Mouse (Mus musculus) CH12.LX (cell line): ENCODE data around the gene S1pr1. TPM values are rescaled to one million over a fixed set of nuclear protein-coding genes. Genes with fewer than 3 reads are reported as not detected.

Experiments
- DNase-seq: peaks from one replicate; pipeline ENCODE4 v3.0.0-alpha.2; 2013; ENCODE audit errors: extremely low read depth
- H3K27ac ChIP-seq: 2 replicates; pipeline ENCODE4 v1.5.1; 2012; ENCODE audit warnings: low read depth, mild to moderate bottlenecking, control low read depth, moderate library complexity; ENCODE audit not compliant: insufficient read depth
- H3K27me3 ChIP-seq: replicated peaks from 2 replicates; pipeline ENCODE3; 2012; ENCODE audit warnings: inconsistent platforms
- H3K36me3 ChIP-seq, 2 experiments: replicated peaks in 1 of 2; 2 replicates each; pipeline versions ENCODE3 to v1.6.1; 2012; ENCODE audit warnings: inconsistent platforms in 1 of 2, low read length in 1 of 2, mild to moderate bottlenecking in 1 of 2, mixed read lengths in 1 of 2, moderate library complexity in 1 of 2; ENCODE audit not compliant: control insufficient read depth in 1 of 2, insufficient read depth in 1 of 2
- H3K4me1 ChIP-seq, 2 experiments: 2 replicates each; pipeline ENCODE4 v1.6.1; 2012; ENCODE audit warnings: inconsistent platforms in 1 of 2, moderate library complexity in 1 of 2; ENCODE audit not compliant: insufficient read depth in 2 of 2, control insufficient read depth in 1 of 2
- H3K4me2 ChIP-seq: 2 replicates; pipeline ENCODE4 v1.6.1; 2012; ENCODE audit warnings: low read depth, mild to moderate bottlenecking, control low read depth; ENCODE audit not compliant: poor library complexity, insufficient read depth, severe bottlenecking
- H3K4me3 ChIP-seq, 3 experiments: fragments of 150-350 bp in 1 of 3; sonication (generic) in 1 of 3; replicated peaks in 1 of 3; 2 replicates each; pipeline versions ENCODE3 to v1.5.1; 2011 to 2012; ENCODE audit warnings: low read depth in 2 of 3, low read length in 2 of 3, mild to moderate bottlenecking in 2 of 3, moderate library complexity in 2 of 3, control low read depth in 1 of 3, improper control_type of control experiment in 1 of 3, inconsistent platforms in 1 of 3, mixed read lengths in 1 of 3; ENCODE audit not compliant: poor library complexity in 1 of 3
- H3K79me2 ChIP-seq: replicated peaks from 2 replicates; pipeline ENCODE4 v1.6.1; 2012; ENCODE audit warnings: mild to moderate bottlenecking, moderate library complexity; ENCODE audit not compliant: control insufficient read depth, poor library complexity, insufficient read depth, severe bottlenecking; ENCODE audit errors: extremely low read depth
- H3K9ac ChIP-seq: 2 replicates; pipeline ENCODE4 v1.6.1; 2012; ENCODE audit warnings: low read depth, mild to moderate bottlenecking, control low read depth, moderate library complexity; ENCODE audit not compliant: insufficient read depth
- H3K9me3 ChIP-seq: replicated peaks from 2 replicates; pipeline ENCODE3; 2012; ENCODE audit warnings: low read length, inconsistent platforms, mixed read lengths
- BHLHE40 ChIP-seq: IDR thresholded peaks from 2 replicates; pipeline ENCODE4 v1.6.1; 2011; ENCODE audit warnings: mild to moderate bottlenecking, low read depth, low read length, improper control_type of control experiment
- CTCF ChIP-seq, 2 experiments: IDR thresholded peaks in 1 of 2; conservative IDR thresholded peaks in 1 of 2; 2 replicates each; pipeline ENCODE4 v1.5.1; 2011 to 2012; ENCODE audit warnings: low read depth in 2 of 2, low read length in 2 of 2, improper control_type of control experiment in 1 of 2, inconsistent platforms in 1 of 2, mild to moderate bottlenecking in 1 of 2, moderate library complexity in 1 of 2
- E2F4 ChIP-seq: IDR thresholded peaks from 2 replicates; pipeline ENCODE4 v1.6.1; 2011; ENCODE audit warnings: low read depth, low read length, improper control_type of control experiment; ENCODE audit not compliant: insufficient replicate concordance
- ELF1 ChIP-seq: IDR thresholded peaks from 2 replicates; pipeline ENCODE4 v1.6.1; 2014; ENCODE audit warnings: low read depth, mild to moderate bottlenecking, inconsistent platforms, low read length, improper control_type of control experiment
- ETS1 ChIP-seq: conservative IDR thresholded peaks from 2 replicates; pipeline ENCODE4 v1.6.1; 2012; ENCODE audit warnings: low read depth, mild to moderate bottlenecking, inconsistent platforms, low read length, improper control_type of control experiment, moderate library complexity
- JUN ChIP-seq: IDR thresholded peaks from 2 replicates; pipeline ENCODE4 v1.6.1; 2011; ENCODE audit warnings: low read depth, mild to moderate bottlenecking, low read length, improper control_type of control experiment, moderate library complexity; ENCODE audit not compliant: insufficient read depth
- JUND ChIP-seq: conservative IDR thresholded peaks from 2 replicates; pipeline ENCODE4 v1.6.1; 2011; ENCODE audit warnings: low read depth, low read length, improper control_type of control experiment
- MAFK ChIP-seq: IDR thresholded peaks from 2 replicates; pipeline ENCODE4 v1.6.1; 2011; ENCODE audit warnings: low read length, improper control_type of control experiment; ENCODE audit not compliant: insufficient replicate concordance
- MAX ChIP-seq: IDR thresholded peaks from 2 replicates; pipeline ENCODE4 v1.6.1; 2011; ENCODE audit warnings: low read length, improper control_type of control experiment
- MAZ ChIP-seq: IDR thresholded peaks from 2 replicates; pipeline ENCODE4 v1.6.1; 2012; ENCODE audit warnings: low read depth, mild to moderate bottlenecking, inconsistent platforms, low read length, improper control_type of control experiment, moderate library complexity
- MYC ChIP-seq: IDR thresholded peaks from 2 replicates; pipeline ENCODE4 v1.6.1; 2011; ENCODE audit warnings: low read depth, mild to moderate bottlenecking, improper control_type of control experiment, low read length
- NELFE ChIP-seq: IDR thresholded peaks from 2 replicates; pipeline ENCODE4 v1.6.1; 2011; ENCODE audit warnings: low read depth, low read length, improper control_type of control experiment
- POLR2A ChIP-seq: IDR thresholded peaks from 2 replicates; pipeline ENCODE4 v1.6.1; 2011; ENCODE audit warnings: low read depth, mild to moderate bottlenecking, improper control_type of control experiment, low read length
- RAD21 ChIP-seq: IDR thresholded peaks from 2 replicates; pipeline ENCODE4 v1.6.1; 2011; ENCODE audit warnings: low read depth, mild to moderate bottlenecking, low read length, improper control_type of control experiment, moderate library complexity
- SMC3 ChIP-seq: IDR thresholded peaks from 2 replicates; pipeline ENCODE4 v1.6.1; 2011; ENCODE audit warnings: low read depth, low read length, improper control_type of control experiment
- TCF12 ChIP-seq: IDR thresholded peaks from 2 replicates; pipeline ENCODE4 v1.6.1; 2014; ENCODE audit warnings: low read depth, mild to moderate bottlenecking, inconsistent platforms, low read length, improper control_type of control experiment
- UBTF ChIP-seq: IDR thresholded peaks from 2 replicates; pipeline ENCODE4 v1.6.1; 2012; ENCODE audit warnings: low read depth, mild to moderate bottlenecking, inconsistent platforms, low read length, improper control_type of control experiment, moderate library complexity
- USF1 ChIP-seq: IDR thresholded peaks from 2 replicates; pipeline ENCODE4 v1.6.1; 2014; ENCODE audit warnings: low read depth, mild to moderate bottlenecking, inconsistent platforms, low read length, improper control_type of control experiment
- ZC3H11A ChIP-seq: IDR thresholded peaks from 2 replicates; pipeline ENCODE4 v1.6.1; 2012; ENCODE audit warnings: low read depth, mild to moderate bottlenecking, inconsistent platforms, low read length, improper control_type of control experiment
- ZNF384 ChIP-seq: IDR thresholded peaks from 2 replicates; pipeline ENCODE4 v1.6.1; 2012; ENCODE audit warnings: low read depth, low read length, improper control_type of control experiment, inconsistent platforms
- dilution Hi-C: fragments of 300-500 bp; cut with MboI; formaldehyde crosslinking; loops from 2 replicates; pipeline ENCODE4 v1.14.3; 2020; ENCODE audit warnings: low sequenced_read_pairs; ENCODE audit not compliant: extremely low pct_unique_long_range_greater_than_20kb, extremely low pct_ligation_motif_present
- in situ Hi-C: fragments of 300-500 bp; cut with MboI; formaldehyde crosslinking; loops from 3 replicates; pipeline ENCODE4 v1.14.3; 2019; ENCODE audit warnings: low sequenced_read_pairs, low pct_ligation_motif_present, low pct_unique_long_range_greater_than_20kb, mixed read lengths
- polyA plus RNA-seq: library from polyadenylated mRNA; unstranded; fragments of >175 nt; gene quantifications from 2 replicates; pipeline ENCODE4 v1.2.1, GENCODE M21; 2012; ENCODE audit warnings: low read depth; ENCODE audit not compliant: insufficient read length
- total RNA-seq, 2 experiments: library from RNA; depleted of rRNA; stranded (reverse); fragments of 300-350 nt in 1 of 2; fragments of >200 nt in 1 of 2; gene quantifications; 2 replicates each; pipeline ENCODE4 v1.2.3; 2012 to 2014

The S1pr1 gene
- total and polyA plus RNA-seq, 3 experiments: 1.8 to 7.1 (median 4.6) TPM

- dilution Hi-C loops: no loop called here
- Histone ChIP-seq H3K27ac (no peak overlapping the region), H3K4me2 (no peak overlapping the region), H3K36me3 (no peaks in the 10 kb centered on the region), H3K9me3 (peaks cover 8% of the 10 kb centered on the region), H3K4me3 (no peak overlapping the region), H3K79me2 (no peaks in the 10 kb centered on the region), H3K9ac (no peak overlapping the region), H3K4me1 (peaks cover 2 to 22% of the 10 kb centered on the region in 2 experiments; a peak in 3 of 4 replicates), H3K27me3 (no peaks in the 10 kb centered on the region)
- in situ Hi-C loops: no loop called here
- TF ChIP-seq ZC3H11A (no peak), JUND (no peak), ETS1 (no peak), CTCF (conservative IDR thresholded peaks at IDR 0.05 in 1 of 2, IDR thresholded peaks at IDR 0.05 in 1 of 2; ENCODE audit: low read depth in 2 of 2, low read length in 2 of 2) (no peak), ELF1 (no peak)
- DNase-seq: no peak
Measured at GRCm38 (mm10) chr3:115763292-115763691, 48.4 kb upstream of the S1pr1 start.

GRCm38 (mm10) chr3:115762841-115763240 lies 48.0 kb upstream of the S1pr1 start:
- H3K4me2 ChIP-seq: no peak overlapping the region
- H3K27me3 ChIP-seq: no peaks in the 10 kb centered on the region
- DNase-seq: no peak
- dilution Hi-C loops: no loop called here
- in situ Hi-C loops: no loop called here
- no peak overlapping the region for H3K27ac ChIP-seq
- no peak overlapping the region for H3K4me3 ChIP-seq
- H3K79me2 ChIP-seq: no peaks in the 10 kb centered on the region
- no peaks in the 10 kb centered on the region for H3K36me3 ChIP-seq
- no peak overlapping the region for H3K9ac ChIP-seq
- TF ChIP-seq MYC: no peak
- no peak for TF ChIP-seq USF1
- no peak for TF ChIP-seq NELFE
- TF ChIP-seq CTCF (conservative IDR thresholded peaks at IDR 0.05 in 1 of 2, IDR thresholded peaks at IDR 0.05 in 1 of 2; ENCODE audit: low read depth in 2 of 2, low read length in 2 of 2): no peak
- no peak for TF ChIP-seq ZNF384
- TF ChIP-seq BHLHE40: no peak
- TF ChIP-seq SMC3: no peak
- no peak for TF ChIP-seq MAZ
- no peak for TF ChIP-seq TCF12
- TF ChIP-seq ELF1: no peak
- TF ChIP-seq JUN: no peak
- TF ChIP-seq UBTF: no peak
- no peak for TF ChIP-seq MAFK
- TF ChIP-seq RAD21: no peak
- TF ChIP-seq MAX: no peak
- TF ChIP-seq E2F4: no peak
- TF ChIP-seq POLR2A: no peak
- peaks cover 2 to 27% of the 10 kb centered on the region in 2 experiments; a peak in 3 of 4 replicates for H3K4me1 ChIP-seq
- H3K9me3 ChIP-seq: peaks cover 8% of the 10 kb centered on the region
